Mouse (Mus musculus) ES-E14 (cell line): ENCODE measurements at regions not wholly inside any gene's neighbourhood (a gene's known extent, or its start where the extent isn't known, plus 50 kb on each side); places are given as distances from the start of the nearest gene placed in this dataset.

Experiments
- CHD2 ChIP-seq: IDR thresholded peaks from 2 replicates; pipeline ENCODE4 v1.6.1; 2014; ENCODE audit warnings: mild to moderate bottlenecking, low read depth, low read length, inconsistent platforms
- HCFC1 ChIP-seq: IDR thresholded peaks from 2 replicates; pipeline ENCODE4 v1.6.1; 2012; ENCODE audit warnings: low read length, inconsistent platforms, borderline replicate concordance; ENCODE audit not compliant: insufficient read depth
- MAFK ChIP-seq: IDR thresholded peaks from 2 replicates; pipeline ENCODE4 v1.6.1; 2014; ENCODE audit warnings: mild to moderate bottlenecking, low read depth, low read length, inconsistent platforms; ENCODE audit not compliant: insufficient read depth
- ZC3H11A ChIP-seq: IDR thresholded peaks from 2 replicates; pipeline ENCODE4 v1.6.1; 2012; ENCODE audit warnings: low read depth, mild to moderate bottlenecking, inconsistent platforms, low read length, borderline replicate concordance
- ZNF384 ChIP-seq: IDR thresholded peaks from 2 replicates; pipeline ENCODE4 v1.6.1; 2012; ENCODE audit warnings: low read depth, low read length, inconsistent platforms

- TF ChIP-seq ZC3H11A (no peak), ZNF384 (no peak), CHD2 (no peak), MAFK (no peak), HCFC1 (no peak)
Measured at GRCm38 (mm10) chr4:11884818-11885217, 96.2 kb downstream of the Gm10604 start.
